Mouse (Mus musculus) lung, postnatal 0 days (tissue): ENCODE measurements around the gene Cdca5.

Source experiments
- CTCF ChIP-seq: IDR thresholded peaks from 2 replicates; pipeline ENCODE4 v1.5.1; 2016; ENCODE audit warnings: antibody characterized with exemption, mild to moderate bottlenecking
- EP300 ChIP-seq: IDR thresholded peaks from 2 replicates; pipeline ENCODE4 v1.6.1; 2016; ENCODE audit warnings: antibody characterized with exemption, mild to moderate bottlenecking, control low read depth

- no peak for TF ChIP-seq CTCF
- no peak for TF ChIP-seq EP300
Measured at GRCm38 (mm10) chr19:6040002-6040401, 44.8 kb upstream of the Cdca5 start.
